Mouse (Mus musculus) cerebellum, adult 11-12 months (tissue): ENCODE data around the gene Lrrc43.
"Not testable (repeated sequence)": the region's sequence is repeated elsewhere in the genome, so short reads cannot be mapped to it uniquely, and the experiment has no call there.

Experiments
- DNase-seq: peaks from one replicate; pipeline ENCODE4 v3.0.0; 2022

The Lrrc43 gene

DNA sequence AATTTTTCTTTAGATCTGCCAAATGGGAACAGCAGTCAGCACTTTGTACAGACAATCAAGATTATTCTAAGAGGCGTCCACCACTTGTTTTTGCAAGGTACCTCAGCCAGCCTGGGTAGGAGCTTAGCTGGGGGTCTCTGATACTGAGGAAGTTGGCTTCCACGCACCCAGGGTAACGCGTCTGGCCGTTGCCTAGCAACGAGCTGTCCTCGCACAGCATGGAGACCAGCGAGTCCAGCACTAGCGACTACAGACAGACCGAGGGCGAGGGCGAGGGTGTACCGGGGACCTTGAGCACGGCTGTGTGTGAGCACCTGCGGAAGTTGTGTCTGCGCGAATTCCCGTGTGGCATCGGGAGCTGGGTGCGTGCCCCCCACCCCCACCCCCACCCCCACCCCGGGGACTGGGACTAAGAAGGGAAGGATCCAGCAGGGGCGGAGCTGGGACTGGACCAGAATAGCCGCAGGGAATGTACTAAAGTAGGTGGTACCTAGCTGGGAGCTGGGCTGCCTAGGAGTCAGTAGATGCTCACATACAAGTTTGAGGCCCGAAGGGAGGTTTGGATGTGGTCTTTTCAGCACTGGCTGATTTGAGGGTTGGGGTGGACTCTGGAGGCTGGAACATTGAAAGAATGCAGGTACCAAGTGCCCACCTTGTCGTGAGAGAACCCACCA lies at the start of gene Lrrc43, which contains the start of gene Il31:
TSS of gene Lrrc43 (plus strand) at position 194 of the 674 bp plus-strand sequence.
TSS of gene Il31 (minus strand) at position 378 of the 674 bp plus-strand sequence.
- no peak for DNase-seq

DNA sequence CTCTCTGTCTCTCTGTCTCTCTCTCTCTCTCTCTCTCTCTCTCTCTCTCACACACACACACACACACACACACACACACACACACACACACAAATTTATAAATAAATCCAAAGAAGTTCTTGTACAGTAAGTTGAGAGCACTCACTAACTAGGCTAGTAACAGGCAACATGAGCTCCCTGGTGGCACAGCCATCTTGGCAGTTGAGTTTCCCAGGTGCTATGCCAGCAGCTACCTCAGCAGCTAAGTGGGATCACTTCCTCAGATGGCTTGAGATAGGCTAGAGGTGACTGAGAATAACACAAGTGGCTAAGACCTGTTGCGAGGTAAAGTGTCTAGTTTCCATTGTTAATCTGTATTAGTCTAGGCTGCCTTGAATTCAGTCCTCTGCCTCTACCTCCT lies 49.8 kb upstream of the Lrrc43 start:
- DNase-seq, result no peak

DNA sequence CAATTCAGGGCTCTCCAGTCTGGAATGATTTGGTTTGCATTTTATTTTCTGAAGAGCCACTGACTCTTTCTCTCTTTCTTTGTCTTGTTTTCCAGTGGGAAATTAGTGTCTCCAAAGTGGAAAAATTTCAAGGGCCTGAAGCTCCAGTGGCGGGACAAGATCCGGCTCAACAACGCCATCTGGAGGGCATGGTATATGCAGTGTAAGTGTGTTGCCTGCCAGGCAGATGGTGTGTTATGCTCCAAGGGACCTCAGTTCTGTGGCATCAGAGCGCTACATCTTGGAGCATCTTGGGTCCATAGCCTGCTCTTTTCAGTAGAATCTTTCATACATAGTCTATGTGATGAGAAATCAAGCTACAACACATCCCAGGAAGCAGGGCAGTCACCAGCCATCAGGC lies 49.2 kb upstream of the Lrrc43 start:
- no peak for DNase-seq

DNA sequence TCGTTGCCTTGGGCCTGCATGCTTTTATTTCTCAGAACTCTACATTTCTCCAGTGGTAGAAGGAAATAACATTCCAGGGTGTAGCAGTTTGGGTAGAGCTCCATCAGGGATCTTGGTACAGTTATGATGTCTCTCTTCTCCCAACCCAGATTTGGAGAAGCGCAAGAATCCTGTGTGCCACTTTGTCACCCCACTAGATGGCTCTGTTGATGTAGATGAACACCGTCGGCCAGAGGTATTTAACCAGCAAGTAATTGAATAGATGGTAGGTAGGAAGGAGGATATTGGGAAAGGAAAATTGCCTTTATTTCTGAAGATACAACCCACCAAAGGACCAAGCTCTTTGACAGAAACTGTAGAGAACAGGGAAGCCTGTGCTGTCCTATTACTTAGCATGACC lies 48.4 kb upstream of the Lrrc43 start:
- DNase-seq, result no peak

DNA sequence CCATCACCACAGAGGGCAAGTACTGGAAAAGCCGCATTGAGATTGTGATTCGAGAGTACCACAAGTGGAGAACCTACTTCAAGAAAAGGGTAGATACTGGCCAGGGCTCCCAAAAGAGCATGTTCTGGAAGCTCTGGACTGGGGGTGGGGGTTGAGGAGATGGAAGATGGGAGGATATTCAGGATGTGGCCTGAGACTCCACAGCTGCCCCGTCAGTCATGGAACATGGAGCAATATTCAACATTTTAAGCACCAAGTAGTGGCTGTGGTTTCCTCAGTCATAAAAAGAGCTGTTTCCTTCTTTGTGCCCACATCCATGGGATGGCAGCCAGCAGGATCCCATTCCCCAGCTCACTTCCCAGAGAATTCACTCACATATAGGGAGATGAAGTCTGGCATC lies 46.8 kb upstream of the Lrrc43 start:
- DNase-seq, result no peak

DNA sequence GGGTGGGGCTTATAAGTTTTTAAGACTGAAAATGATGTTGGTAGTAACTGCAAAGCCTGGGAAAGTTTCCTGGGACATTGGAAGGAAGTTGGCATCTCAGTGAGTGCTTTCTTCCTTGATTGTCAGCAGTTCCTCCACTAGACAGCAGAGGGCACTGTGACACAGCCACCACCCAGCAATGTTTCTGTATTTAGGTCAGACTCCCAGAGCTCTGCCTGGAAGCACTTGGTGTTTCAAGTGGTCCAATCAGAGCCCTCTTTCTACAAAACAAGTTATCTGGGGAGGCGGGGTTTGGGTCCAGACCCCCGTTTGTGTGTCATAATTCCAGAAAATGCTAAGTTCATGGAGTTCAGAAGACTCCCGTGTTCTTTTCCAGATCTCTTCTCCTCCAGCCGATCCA lies 45.0 kb upstream of the Lrrc43 start:
- DNase-seq, result peak; percentile 58

DNA sequence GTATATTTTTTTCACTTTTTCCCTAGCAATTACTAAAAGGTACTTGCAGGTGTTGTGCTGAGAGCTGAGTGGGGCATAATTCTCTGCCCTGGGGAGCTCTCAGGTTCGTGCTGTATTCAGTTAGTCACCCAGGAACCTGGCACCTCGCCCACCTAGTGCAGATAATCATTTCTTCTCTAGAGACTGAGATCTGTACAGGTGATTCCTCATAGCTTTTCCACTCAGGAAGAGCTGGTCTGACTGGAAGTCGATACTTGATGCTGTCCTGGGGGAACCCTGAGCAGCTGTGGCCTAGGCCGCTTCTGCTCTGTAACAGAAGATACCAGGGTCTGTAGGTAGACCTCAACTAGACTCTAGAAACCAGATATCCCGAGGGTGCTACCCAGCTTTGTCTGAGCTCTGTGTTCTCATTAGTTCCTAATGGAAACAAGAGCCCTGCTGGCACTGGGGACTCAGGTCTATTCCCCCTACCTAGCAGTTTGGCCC lies 44.2 kb upstream of the Lrrc43 start:
- no peak for DNase-seq

DNA sequence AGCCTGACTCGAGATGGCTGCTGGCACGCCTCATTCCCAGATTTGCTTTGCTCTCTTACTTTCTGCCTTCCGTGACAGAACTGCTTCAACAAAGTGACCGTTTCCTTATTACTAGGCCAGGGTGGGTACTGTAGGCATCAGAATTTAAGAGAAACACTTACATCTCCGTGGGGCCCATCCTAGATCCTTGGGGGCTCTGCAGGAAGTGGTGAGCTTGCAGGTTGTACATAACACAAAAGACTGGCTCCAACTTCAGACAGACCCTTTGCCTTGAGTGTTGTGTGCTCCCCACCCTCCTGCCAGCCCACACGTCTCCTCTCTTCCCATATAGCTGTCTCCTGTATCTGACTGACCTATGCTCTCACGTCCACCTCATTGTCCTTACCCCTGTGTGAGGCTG lies 37.2 kb upstream of the Lrrc43 start:
- DNase-seq, result no peak

DNA sequence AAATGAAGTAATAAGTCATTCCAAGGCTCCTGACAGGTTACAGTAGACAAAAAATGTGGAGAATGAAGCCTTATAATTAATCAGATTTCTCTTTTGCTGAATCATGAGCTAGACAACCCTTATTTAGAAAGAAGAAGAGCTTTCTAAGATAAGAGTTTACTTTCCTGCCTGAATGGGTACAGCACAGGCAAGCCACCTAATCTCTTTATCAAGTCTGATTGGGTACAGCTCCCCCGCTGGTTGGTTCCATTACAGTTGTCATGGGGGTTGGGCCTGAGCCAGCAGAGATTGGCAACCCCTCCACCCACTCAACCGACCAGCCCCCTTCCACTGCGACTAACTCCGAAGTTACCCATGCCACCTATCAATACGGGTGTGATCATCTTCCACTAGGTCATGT lies 27.7 kb upstream of the Lrrc43 start:
- no peak for DNase-seq

DNA sequence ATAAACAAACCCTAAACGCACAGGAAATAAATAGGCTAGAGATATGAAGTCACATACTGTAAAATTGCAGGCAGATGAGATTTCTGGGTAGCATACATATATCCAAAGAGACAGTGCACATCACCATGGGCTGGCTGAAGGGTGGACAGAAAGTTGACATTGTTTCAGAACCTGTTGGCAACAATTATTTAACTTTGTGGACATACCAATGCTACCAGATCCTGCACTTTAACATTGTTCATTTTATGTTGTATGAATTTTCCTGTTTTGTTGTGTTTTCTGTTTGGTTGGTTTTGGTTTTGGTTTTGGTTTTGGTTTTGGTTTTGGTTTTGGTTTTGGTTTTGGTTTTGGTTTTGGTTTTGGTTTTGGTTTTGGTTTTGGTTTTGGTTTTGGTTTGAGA lies 24.5 kb upstream of the Lrrc43 start:
- DNase-seq, result no peak

DNA sequence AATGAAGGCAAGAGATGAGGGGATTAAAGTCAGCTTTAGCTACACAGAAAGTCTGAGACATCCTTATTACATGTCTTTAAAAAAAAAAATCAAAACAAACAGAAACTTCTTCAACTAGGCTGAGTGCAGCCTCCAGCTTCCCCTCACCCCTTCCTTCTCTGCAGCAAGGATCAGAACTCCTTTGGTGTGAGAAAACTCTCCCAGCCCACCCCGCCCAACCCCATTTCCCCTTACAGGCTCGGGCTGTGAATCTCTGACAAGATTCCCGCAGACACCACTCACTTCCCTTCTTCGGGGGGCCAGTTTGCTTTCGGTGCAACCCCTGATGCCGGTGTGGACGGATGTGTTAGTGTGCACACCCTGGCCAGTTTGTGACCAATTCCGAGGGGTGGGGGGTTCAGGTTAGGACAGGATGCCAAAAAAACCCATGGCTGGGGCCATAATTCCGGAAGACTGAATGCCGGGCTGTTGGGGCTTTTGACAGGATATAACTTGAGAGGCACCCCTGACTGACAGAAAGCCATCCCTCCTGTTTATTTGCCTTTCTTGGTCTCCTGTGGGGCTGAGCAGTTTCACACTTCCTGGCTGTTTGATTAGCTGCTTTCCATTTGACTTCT lies 18.2 kb upstream of the Lrrc43 start:
- DNase-seq, result no peak

DNA sequence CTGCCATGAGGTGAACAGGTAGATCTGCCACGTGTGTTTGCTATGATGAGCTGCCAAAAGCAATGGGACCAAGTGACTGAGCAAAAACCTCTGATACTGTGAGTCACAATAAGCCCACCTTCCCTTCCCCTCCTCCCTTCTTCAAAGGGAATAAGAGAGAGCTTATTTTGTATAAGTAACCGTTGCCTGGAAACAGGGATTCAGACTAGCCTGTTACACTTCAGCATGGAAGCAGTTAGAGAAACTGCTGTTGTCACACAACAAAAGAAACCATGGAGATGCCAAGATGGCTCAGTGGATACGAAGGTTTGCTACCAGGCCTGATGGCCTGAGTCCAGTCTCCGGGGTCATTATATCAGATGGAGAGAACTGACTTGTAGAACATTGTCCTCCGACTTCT lies 15.3 kb upstream of the Lrrc43 start:
- no peak for DNase-seq

DNA sequence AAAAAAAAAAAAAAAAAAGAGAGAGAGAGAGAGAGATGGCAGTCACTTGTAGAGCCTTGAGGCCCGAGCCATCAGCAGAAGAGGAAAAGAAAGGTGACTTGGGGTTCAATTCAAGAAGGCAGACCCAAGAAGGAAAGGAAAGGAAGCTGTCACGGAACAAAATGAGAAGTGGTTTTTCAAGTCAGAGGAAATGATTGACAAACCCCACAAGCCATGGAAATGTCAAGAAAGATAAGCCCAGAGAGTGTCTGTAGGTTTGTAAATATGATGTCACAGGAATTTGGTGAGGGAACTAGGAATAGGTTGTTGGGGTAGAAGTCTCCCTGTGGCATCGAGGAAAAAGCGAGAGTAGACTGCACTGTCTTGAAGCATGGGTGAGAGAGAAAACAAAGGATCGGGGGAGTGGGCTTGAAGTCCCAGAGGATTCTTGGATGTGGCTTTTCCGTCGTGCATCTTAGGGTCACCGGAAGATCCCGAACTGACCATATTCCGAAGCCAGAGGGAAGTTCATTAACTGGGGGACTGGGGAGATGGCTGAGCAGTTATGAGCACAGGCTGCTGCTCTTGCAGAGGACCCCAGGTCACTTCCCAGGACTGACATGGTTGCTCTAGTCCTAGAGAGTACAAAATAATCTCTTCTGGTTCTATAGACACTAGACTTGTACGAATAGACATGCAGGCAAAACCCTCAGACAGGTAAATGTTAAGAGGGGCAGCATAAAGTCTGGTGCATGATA lies 1.3 kb upstream of the Lrrc43 start:
- DNase-seq, result no peak

DNA sequence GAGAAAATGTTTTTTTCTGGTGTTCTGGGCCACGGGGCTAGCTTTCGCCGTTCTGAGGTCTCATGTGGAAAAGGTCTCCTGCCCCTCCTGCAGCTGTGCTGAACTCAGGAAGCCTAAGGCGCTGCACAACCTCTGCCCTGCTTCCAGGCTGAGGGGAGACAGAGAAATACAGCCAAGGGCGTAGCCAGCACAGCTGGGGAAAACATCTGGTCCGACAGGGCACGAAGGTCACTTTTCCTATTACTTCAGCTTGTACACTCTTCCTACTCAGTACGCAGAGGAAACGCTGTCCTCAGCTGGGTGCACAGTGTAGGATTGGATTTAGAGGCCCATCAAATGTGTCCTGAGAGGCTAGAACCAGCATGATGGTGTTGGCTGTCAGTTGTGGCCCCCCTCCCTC lies 830 bp downstream of the Lrrc43 start:
- no peak for DNase-seq

DNA sequence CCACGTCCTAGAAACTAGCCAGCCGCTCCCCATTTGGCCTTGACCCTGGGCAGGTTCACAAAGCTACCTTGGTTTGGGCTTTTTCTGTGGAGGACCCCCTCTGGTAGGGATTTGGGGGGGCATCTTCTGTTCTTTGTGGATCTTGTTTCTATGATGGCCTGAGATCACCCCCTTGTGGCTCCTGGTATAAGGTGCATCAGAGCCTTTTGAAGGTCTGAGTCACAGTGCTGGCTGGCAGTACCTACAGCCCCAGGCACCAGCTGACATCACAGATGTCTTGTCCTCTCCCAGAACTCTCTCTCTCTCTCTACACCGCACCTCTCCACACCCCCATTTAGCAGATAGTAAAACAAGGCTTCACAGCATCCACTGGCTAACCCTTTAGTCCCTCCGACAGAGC lies 10.6 kb downstream of the Lrrc43 start:
- DNase-seq, result peak; percentile 58

DNA sequence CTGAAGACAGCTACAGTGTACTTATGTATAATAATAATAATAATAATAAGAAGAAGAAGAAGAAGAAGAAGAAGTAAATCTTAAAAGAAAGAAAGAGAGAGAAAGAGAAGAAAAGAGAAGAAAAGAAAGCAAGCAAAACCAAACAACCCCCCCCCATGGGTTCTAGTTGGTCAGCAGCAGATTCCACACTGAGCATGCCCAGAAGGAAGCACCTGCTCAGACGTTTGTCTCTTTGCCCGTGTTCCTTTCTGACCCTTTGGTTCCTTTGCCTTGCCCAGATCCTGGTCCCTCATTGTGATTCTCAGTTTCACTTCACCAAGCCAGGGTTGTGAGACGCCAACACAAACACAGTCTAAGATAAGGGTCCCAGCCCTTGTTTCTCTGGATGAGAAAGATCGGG lies 12.9 kb downstream of the Lrrc43 start:
- DNase-seq, result no peak

DNA sequence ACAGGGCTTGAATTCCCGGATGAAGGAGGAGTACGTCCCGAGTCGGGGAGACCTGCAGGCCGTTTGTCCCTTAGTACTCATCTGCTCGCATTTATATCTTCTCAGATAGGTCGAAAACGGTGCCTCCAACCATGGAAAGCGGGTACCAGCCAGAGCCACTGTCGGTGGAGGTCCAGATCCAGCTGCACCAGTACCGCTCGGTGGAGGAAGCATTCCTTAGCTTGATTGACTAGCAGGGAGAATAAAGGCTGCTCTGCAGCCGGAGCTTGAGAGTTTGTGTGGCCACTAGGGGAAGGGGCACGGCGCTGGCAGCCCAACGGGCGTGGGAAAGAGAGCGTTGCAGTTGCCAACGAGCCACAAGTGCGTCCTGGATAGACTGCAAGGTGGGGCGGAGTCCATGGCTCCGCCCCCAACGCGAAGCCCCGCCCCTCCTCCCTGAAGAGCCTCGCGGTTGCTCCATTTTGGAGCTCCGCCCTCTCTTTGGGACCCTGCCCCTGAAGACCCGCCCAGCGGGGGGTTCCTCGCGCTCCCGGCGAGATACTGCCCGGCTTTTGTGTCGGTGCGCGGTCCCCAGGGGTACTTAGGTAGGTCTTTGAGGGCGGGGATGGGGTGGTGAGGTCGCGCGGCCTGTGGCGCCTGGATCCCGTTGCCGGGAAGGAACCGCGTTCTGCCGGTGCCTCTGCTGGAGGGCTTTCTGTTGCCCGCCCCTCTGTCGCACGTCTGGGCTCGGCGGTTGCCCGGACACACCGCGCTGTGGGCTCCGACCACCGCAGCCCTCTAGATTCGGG lies 19.0 kb downstream of the Lrrc43 start:
- peak; percentile 63 for DNase-seq

DNA sequence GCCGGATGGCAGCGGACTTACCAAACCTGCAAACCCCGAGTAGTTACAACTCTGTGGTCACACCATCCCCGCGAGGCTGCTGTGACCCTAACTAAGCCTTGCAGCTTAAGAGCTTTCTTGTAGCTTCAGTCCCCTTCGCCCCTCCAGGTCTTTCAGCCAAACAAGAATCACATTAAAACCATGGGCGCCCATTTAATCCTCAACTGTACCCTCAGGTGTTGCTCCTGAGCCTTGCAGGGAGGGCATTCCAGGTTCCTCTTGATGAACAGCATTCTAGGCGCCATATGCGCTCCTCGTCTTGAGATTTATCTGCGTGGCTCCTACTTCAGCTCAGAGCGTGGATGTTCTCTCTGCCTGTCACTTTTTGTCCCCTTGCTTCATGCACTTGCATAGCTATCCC lies 19.8 kb downstream of the Lrrc43 start:
- no peak for DNase-seq

DNA sequence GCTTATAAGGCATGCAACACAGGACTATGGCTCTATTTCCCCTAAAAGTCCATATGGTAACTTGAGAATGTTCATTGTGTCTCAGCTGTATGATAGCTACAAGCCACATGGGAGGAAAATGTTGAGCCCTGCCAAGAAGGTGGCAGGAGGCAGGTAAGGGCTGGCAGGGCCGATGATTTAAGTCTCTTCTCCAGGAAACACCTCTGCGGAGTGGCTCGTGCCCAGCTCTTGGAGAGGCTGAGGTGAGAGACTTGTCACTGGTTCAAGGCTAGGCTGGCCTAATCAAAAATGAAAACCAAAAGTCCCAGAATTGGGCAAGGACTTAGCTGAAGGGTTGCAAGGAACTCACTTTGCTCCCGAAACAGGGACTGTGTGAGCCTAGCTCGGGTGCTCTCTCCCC lies 21.1 kb downstream of the Lrrc43 start, which contains the start of gene B3gnt4:
TSS of gene B3gnt4 (plus strand) at position 301 of the 400 bp plus-strand sequence.
- DNase-seq, result no peak

DNA sequence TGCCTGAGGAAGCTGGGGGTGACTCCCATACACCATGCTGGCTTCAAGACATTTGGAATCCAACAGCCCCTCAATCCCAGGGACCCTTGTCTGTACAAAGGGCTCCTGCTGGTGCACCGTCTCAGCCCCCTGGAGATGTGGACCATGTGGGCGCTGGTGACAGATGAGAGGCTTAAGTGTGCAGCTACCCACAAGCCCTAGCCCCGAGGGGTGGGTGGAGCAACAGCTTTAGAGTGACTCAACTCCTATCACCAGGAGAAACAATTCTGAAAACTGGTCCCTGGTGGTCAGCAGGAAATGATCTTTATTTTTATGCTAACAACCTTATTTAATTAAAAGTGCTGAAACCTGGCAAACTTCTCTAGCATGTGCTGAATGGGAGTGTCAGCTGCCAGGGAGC lies 22.3 kb downstream of the Lrrc43 start:
- not testable (repeated sequence) for DNase-seq

DNA sequence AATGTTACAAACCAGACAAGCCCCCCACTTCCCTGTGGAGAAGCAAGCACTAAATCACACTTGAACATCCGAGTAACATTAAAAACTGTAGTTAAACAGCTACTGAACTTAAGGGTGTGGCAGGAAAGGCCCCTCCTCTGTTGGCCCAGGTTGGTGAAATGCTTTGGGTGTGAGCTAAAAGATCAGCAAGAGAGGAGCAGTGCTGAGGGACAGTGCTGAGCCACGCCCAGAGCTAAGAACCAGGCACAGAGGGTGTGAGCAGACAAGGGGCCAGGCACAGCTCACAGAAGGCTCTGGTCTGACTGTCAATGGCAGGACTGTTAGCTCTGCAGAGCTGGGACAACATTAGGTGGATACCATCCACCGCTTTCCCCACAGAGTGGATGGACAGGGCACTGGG lies 23.0 kb downstream of the Lrrc43 start:
- DNase-seq, result no peak

DNA sequence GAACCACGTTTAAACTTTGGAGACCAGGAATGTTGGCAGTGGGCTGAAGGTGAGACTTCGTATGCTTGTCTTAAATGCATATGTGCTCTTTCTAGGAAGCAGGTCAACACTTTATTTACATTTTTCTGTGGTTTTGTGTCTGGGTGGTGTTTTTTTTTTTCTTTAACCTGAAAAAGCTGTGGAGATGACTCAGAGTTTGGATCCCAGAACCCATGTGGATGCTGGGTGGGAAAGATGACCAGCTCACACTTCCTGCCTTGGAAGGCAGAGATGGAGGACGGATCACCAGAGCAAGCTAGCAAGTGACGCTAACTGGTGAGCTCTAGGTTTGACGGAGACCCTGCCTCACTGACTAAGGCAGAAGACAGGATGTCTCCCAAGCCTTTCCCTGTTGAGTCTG lies 25.8 kb downstream of the Lrrc43 start:
- DNase-seq, result no peak

DNA sequence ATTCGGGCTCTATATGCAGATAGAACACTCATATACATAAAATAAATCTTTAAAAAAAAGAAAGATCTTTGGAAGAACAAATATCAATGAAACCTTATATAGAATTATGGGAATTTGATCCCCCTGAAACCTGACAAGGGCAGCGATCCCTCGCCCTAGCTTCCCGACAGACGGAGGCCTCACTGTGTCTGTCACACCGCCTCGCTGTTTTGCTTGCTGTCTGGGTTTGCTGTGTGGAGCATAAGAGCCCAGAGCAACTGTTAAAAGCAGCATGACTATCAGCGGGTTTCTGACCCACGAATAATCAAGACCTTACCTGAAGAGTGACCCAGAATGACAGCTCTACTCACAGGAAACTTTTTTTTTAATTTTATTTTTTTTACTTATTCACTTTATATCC lies 31.6 kb downstream of the Lrrc43 start:
- DNase-seq, result no peak
